ENCODE assay signal across 8 mouse cellular contexts in the genomic region with DNA sequence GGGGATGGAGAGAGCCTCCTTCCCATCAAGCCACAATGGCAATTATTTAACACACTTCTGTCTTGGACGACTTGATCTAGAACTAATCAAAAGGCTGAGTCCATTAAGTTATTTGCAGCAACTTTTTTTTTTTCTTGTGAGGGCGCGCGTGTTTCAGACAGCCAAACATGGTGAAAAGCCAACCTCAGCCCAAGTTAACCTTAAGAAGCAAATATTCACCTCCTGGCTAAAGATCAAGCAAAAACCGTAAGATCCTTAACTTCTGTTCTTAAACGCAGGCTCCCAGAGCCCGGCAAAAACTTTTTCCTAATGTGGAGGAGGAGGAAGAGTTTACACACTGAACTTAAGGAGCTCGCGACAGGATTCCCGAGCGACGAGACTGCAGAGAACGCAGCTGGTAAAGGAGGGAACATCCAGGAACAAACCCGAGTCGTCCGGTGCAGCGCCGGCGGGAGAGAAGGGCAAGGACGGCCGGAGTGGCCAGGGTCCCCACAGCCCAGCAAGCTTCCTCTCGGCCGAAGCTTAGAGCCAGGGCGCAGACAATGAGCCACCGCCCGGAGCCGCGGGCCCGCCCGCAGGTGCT. TPM values are rescaled to one million over a fixed set of nuclear protein-coding genes. Genes with fewer than 3 reads are reported as not detected.
A peak's percentile ranks its signal among the peaks of the same experiment; 100 is the strongest.
DNase-seq lines count a peak whose midpoint lies in the region; ATAC-seq and TF ChIP-seq lines count a peak whose summit lies in the region.

No protein-coding gene starts in this region.

- H3K4me3 ChIP-seq in embryonic fibroblast, embryonic 13.5 days (ENCODE audit: insufficient read depth, low read length), result peak overlapping the region; percentile 97
- peak overlapping the region; percentile 89 for H3K4me3 ChIP-seq in hindbrain, postnatal 0 days (ENCODE audit: low read length)
- H3K4me3 ChIP-seq in liver, embryonic 16.5 days (ENCODE audit: low read depth, low read length), result peak overlapping the region; percentile 94

- peak; percentile 1; the same call in 1 of the 2 replicates for TF ChIP-seq POLR2A in embryonic fibroblast, embryonic 13.5 days (IDR thresholded peaks at IDR 0.05; ENCODE audit: low read depth, low read length)

- ATAC-seq in hindbrain, postnatal 0 days, result no peak
- no peak for ATAC-seq in liver, embryonic 16.5 days (ENCODE audit: low read depth)

- WGBS in hindbrain, postnatal 0 days, result under 1% methylated on average over 29 of the region's 30 CpGs
- under 1% methylated on average over 30 of the region's 30 CpGs for WGBS in liver, embryonic 16.5 days (ENCODE audit: insufficient replicate concordance)

- H3K4me1 ChIP-seq in embryonic fibroblast, embryonic 13.5 days (ENCODE audit: control insufficient read depth, insufficient read depth, low read length), result peaks cover 3% of the 10 kb centered on the region; the same call in 1 of the 2 replicates
- H3K4me1 ChIP-seq in hindbrain, postnatal 0 days (ENCODE audit: insufficient read depth, low read length), result peaks cover 12% of the 10 kb centered on the region
- peaks cover 18% of the 10 kb centered on the region for H3K4me1 ChIP-seq in liver, embryonic 16.5 days (ENCODE audit: control insufficient read depth, low read depth, low read length)

- peak overlapping the region; percentile 72 for H3K27ac ChIP-seq in embryonic fibroblast, embryonic 13.5 days (ENCODE audit: insufficient read depth, low read length)
- H3K27ac ChIP-seq in hindbrain, postnatal 0 days, result peak overlapping the region; percentile 95
- peak overlapping the region; percentile 98 for H3K27ac ChIP-seq in liver, embryonic 16.5 days (ENCODE audit: low read length)

- H3K27me3 ChIP-seq in hindbrain, postnatal 0 days (ENCODE audit: insufficient read depth, low read length), result no peaks in the 10 kb centered on the region
- no peaks in the 10 kb centered on the region for H3K27me3 ChIP-seq in liver, embryonic 16.5 days (ENCODE audit: control insufficient read depth, insufficient read depth, low read depth, low read length)

- peak overlapping the region; percentile 82 for H3K4me2 ChIP-seq in hindbrain, postnatal 0 days (ENCODE audit: low read depth, low read length)
- peak overlapping the region; percentile 88 for H3K4me2 ChIP-seq in liver, embryonic 16.5 days (ENCODE audit: low read depth, low read length)

- peak; percentile 13 to 36 for DNase-seq in layer of hippocampus, adult 18-20 months (ENCODE audit: low spot score in 2 of 2)
- no peak for DNase-seq in layer of hippocampus, adult 9-10 months (ENCODE audit: low spot score)
- peak; percentile 66 for DNase-seq in NIH3T3 (ENCODE audit: low read depth)
- peak; percentile 61 for DNase-seq in hindbrain, postnatal 0 days (ENCODE audit: low spot score)
- DNase-seq in retina, postnatal 1 day, result peak; percentile 56
- DNase-seq in urinary bladder, adult 18-20 months (ENCODE audit: low spot score in 2 of 2), result no peak

- no peaks in the 10 kb centered on the region for H3K36me3 ChIP-seq in hindbrain, postnatal 0 days (ENCODE audit: insufficient read depth, low read length)
- H3K36me3 ChIP-seq in liver, embryonic 16.5 days (ENCODE audit: control insufficient read depth, insufficient read depth), result no peaks in the 10 kb centered on the region; the same call in 1 of the 2 replicates

- no peak for TF ChIP-seq CTCF in embryonic fibroblast, embryonic 13.5 days (IDR thresholded peaks at IDR 0.05; ENCODE audit: borderline replicate concordance, insufficient read depth, low read length)
- TF ChIP-seq CTCF in hindbrain, postnatal 0 days (IDR thresholded peaks at IDR 0.05; ENCODE audit: low read depth), result no peak

- H3K9ac ChIP-seq in hindbrain, postnatal 0 days (replicated peaks; ENCODE audit: low read length), result peak overlapping the region; percentile 97
- H3K9ac ChIP-seq in liver, embryonic 16.5 days (ENCODE audit: low read depth, low read length), result peak overlapping the region; percentile 97

- H3K9me3 ChIP-seq in hindbrain, postnatal 0 days (ENCODE audit: low read length), result no peaks in the 10 kb centered on the region
- H3K9me3 ChIP-seq in liver, embryonic 16.5 days (replicated peaks; ENCODE audit: control insufficient read depth, low read length), result no peaks in the 10 kb centered on the region

RNA-seq across cellular contexts. Expression of gene Pak2, which starts 0.6 kb away (rescaled TPM):
- total RNA-seq in layer of hippocampus, adult 18-20 months (2021), result 10 to 100 TPM; 28.7 to 29.8 TPM
- 61.3 and 61.4 TPM in 2 replicates for polyA plus RNA-seq in embryonic fibroblast, embryonic 13.5 days (2011; ENCODE audit: insufficient read length, low read depth, missing spikeins)
- total RNA-seq in hindbrain, postnatal 0 days (2014; rRNA removed), result 21.7 and 22.5 TPM in 2 replicates
- 21.8 TPM in 2 replicates for polyA plus RNA-seq in hindbrain, postnatal 0 days (2015; fragmentation: Nextera tagmentation; extraction: Ambion mirVana)
- polyA plus RNA-seq in liver, embryonic 16.5 days (2015; fragmentation: Nextera tagmentation; extraction: Ambion mirVana), result 9.7 and 10.6 TPM in 2 replicates

RNA-seq across cellular contexts. Expression of gene Pigx, which starts 21.0 kb away (rescaled TPM):
- 10 to 100 TPM; 23.4 to 25.2 TPM for total RNA-seq in layer of hippocampus, adult 18-20 months (2021)
- 53.3 and 54.0 TPM in 2 replicates for polyA plus RNA-seq in embryonic fibroblast, embryonic 13.5 days (2011; ENCODE audit: insufficient read length, low read depth, missing spikeins)
- total RNA-seq in hindbrain, postnatal 0 days (2014; rRNA removed), result 46.5 and 47.3 TPM in 2 replicates
- 86.7 and 93.3 TPM in 2 replicates for polyA plus RNA-seq in hindbrain, postnatal 0 days (2015; fragmentation: Nextera tagmentation; extraction: Ambion mirVana)
- 33.7 and 36.0 TPM in 2 replicates for polyA plus RNA-seq in liver, embryonic 16.5 days (2015; fragmentation: Nextera tagmentation; extraction: Ambion mirVana)

RNA-seq across cellular contexts. Expression of gene Cep19, which starts 21.1 kb away (rescaled TPM):
- 10 to 100 TPM; 65.8 to 66.3 TPM for total RNA-seq in layer of hippocampus, adult 18-20 months (2021)
- 9.2 and 10.9 TPM in 2 replicates for polyA plus RNA-seq in embryonic fibroblast, embryonic 13.5 days (2011; ENCODE audit: insufficient read length, low read depth, missing spikeins)
- total RNA-seq in hindbrain, postnatal 0 days (2014; rRNA removed), result 20.1 and 28.2 TPM in 2 replicates
- 55.0 and 56.0 TPM in 2 replicates for polyA plus RNA-seq in hindbrain, postnatal 0 days (2015; fragmentation: Nextera tagmentation; extraction: Ambion mirVana)
- polyA plus RNA-seq in liver, embryonic 16.5 days (2015; fragmentation: Nextera tagmentation; extraction: Ambion mirVana), result 5.6 and 5.8 TPM in 2 replicates

Comparison
In these comparisons a context has a peak if more than half of its experiments do, and no peak if none do; other contexts are left out.
1. DNase-seq: peak in layer of hippocampus, adult 18-20 months (2 of 2), NIH3T3 (single experiment), hindbrain, postnatal 0 days (single experiment) and retina, postnatal 1 day (single experiment); none in layer of hippocampus, adult 9-10 months (single experiment) and urinary bladder, adult 18-20 months (0 of 2).
2. Peak in every context shown above with its lines, with median percentiles within 50 percentile points of each other: H3K27ac ChIP-seq and H3K4me3 ChIP-seq.